Mouse (Mus musculus) spleen, postnatal 14 days (tissue): ENCODE measurements around the gene Gm17087.

Source experiments
- DNase-seq, 2 experiments: peaks; one replicate each; pipeline ENCODE4 v3.0.0; 2021 to 2022; ENCODE audit warnings: low spot score in 2 of 2

The Gm17087 gene

DNA sequence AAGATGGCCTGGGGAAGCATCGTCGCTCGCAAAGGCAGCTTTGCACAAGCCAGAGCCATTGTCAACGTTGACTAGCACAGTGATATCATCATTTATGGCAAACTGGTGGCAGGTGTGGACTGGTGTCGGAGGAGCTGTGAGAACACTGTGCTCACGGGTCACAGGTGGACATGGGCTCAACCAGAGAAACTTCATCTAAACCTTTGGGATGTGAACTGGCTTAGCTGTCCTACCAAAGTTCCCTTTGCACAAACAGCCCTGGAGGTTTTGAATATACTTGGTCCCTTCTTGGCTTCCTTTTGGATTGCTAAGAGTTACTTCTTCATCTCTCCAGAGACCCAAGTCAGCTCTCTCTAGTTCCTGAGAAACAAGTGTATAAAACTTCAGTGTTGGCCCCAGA, at the start of gene Gm17087:
Gene Gm17087 (minus strand): TSS at position 101 of the 400 bp plus-strand sequence.
- DNase-seq: no peak

DNA sequence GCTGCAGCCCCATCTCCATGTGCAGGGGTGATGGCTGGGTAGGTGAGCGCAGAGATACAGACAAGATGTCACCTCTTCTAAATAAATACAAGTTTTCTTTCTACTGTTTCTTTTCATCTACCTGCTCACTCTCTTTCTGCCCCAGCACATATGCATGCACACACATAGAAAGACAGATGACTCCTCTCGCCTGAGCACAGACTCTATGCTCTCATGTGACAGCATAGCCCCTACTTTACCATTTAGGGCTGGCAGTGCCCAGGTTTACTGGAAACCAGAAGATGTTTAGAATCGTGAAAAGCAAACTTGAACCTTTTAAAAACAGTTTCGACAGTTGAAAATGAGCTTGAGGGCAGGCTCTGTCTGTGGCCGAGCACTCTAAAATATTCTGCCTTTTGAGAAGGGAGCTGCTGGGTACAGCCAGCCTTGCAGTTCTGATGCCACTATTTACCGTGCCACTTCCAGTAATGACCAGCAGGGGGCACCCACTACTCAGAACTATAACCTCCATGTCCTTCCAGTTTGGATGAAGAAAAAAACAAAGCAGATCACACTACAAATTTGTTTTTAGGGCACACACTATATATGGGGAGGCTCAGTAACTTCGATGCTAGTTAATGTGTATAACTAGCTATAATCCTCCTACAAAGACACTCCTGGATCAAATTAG, 47.3 kb upstream of the Gm17087 start:
- peak; percentile 21 to 44 for DNase-seq

DNA sequence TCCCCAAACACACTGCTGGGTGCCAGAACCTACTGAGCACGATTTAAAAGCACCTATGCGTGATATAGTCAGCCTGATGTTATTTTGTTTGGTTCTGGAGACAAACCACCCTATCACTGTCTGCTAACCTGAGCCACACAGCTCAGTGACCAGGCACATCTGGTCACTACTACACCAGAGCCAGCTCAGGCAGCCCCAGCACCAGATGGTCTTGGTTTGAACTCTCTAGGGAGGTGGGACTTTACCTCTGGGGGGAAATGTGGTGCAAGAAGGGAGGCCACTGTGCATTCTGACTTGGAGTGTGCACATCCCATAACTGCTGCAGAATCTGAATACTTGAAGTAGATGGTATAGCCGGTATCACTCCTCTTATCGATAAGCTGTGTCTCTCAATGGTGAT, 45.2 kb upstream of the Gm17087 start:
- no peak for DNase-seq

DNA sequence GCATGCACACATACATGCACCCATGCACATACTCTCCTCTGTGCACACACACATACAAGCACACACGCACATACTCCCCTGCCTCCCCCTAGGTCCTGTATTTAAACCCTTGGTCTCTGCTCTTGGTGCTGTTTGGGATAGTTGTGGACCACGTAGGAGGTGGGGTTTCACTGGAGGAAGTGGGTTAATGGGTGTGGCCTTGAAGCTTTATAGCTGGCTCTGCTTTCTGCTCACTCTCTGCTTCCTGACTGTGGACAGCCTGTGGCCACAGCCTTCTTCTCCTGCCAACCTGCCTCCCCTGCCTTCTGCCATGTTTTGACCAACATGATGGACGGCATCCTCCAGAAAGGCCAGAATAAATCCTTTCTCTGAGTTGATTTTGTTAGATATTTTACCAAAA, 39.9 kb upstream of the Gm17087 start:
- no peak for DNase-seq

DNA sequence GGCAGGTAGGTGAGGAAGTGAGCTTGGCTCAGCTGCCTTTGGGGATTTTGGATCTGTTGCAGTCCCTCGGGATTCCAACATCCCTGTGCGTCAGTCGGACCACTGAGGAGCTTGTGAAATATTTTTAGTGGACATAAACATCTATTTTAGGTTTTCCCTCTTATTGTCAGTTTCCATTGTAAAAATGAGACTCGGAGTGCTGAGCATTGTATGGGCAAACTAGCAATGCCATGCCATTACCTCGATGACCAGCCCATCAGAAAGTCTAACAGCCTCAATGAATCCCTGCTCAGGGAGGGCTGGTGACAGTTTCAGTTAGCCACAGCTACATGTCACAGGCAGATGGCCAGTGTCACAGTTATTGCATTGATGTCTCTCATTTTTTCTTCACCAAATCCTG, 39.2 kb upstream of the Gm17087 start:
- no peak for DNase-seq

DNA sequence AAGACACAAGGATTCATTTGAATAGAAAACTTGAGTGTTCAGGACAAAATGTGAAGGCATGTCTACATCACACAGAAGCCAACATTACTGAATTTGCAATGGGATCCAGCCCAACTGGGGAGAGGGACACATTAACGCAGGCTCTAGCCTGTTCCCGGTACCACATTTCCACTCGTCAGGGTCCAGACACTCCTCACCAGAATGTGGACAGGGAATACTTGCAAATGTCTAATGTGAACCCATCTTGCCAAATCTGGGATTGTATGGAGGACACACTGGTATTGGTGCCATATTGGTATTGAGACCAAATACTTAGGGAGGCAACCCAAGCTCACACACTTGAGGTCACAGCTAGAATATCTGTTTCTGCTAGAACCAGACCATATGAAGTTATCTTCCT, 36.2 kb upstream of the Gm17087 start:
- DNase-seq: no peak

DNA sequence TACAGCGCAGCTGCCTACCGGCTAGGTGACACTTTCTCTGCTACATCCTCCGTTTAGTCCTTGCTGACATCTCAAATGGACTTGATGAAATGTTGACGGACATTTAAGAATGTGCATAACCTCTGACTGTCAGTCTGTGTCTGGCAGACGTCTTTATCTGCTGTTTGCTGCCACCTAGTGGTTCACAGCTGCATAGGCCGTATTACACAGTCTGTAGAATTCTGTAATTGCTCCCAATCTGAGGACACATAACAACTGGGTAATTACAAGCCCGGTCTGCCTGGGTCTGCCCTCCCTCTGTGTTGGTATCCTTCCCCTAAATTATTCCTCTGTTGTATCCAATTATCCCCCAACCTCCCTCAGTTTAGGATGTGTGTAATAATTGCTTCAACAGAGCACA, 31.0 kb upstream of the Gm17087 start:
- DNase-seq: peak in 1 of 2 experiments; percentile 19

DNA sequence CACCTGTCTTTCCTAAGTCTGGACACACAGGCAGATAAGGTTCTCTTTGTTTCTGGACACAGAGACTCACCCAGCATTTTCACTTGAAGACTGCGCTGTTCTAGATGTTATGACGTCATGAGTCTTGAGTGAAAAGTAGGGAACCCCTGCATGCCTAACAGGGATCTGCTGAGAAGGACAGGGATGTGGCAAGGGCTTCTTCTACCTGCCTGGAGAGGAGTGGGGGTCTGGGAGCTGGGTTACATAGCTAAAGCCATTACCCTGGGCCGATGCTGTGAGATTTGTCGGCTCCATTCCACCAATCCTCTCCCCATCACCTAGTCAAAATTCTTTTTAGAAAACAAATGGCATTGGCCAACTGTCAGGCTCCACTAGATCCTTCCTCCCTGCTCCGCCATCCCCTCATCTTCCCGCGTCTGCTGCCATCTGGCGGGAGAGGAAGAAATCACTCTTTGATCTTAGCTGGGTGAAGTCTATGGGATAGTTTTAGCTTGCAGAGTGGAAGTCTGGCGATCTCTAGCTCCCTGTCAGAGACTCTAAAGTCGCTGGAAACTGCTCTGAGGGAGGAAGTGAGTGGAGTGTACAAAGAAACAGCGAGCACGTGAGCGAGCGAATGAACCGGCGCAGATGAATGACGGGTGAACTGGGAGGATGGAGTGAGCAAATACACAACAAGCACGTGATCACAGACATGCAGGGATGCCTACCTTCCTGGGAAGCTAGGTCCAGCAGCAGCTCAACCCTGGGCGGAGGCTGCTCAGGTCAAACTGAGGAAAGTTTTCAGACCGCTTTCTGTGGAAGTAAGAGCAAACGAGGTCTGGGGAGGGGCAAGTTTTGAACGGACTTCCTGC, 25.9 kb upstream of the Gm17087 start:
- peak in 1 of 2 experiments; percentile 26 for DNase-seq

DNA sequence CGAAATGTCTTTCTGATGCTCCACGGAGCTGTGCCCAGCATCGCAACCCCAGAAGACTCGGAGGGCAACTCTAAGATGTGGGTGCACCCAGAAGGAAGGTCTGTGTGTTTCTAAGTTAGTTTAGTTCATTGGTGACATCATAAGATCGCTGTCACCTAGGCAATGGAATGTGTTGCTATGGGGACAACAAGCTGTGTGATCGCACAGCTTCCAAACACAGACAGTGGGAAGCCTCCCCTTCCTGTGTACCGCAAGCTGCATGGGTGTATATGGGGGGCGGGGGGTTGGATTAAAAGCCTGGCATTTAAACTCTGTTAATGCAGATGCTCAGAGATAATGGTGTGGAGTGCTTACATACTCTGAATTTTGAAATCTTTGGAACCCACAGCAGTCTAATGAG, 14.8 kb upstream of the Gm17087 start:
- no peak for DNase-seq

DNA sequence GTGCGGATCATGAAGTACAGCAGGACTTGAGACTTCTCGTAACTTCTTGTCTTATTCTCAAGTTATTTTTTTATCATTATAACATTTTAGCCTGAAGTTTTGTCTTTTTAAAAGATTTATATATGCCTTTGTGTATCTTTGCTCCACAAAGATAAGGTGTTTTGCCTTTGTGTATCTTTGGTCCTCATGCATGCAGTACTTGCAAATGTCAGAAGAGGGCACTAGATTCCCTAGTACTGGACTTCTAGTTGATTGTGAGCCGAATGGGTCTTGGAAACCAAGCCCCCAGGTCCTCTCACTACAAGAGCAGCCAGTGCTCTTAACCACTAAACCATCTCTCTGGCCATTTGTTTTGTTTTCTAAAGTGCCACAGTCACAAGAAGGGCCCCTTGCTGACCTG, 13.6 kb upstream of the Gm17087 start:
- DNase-seq: no peak

DNA sequence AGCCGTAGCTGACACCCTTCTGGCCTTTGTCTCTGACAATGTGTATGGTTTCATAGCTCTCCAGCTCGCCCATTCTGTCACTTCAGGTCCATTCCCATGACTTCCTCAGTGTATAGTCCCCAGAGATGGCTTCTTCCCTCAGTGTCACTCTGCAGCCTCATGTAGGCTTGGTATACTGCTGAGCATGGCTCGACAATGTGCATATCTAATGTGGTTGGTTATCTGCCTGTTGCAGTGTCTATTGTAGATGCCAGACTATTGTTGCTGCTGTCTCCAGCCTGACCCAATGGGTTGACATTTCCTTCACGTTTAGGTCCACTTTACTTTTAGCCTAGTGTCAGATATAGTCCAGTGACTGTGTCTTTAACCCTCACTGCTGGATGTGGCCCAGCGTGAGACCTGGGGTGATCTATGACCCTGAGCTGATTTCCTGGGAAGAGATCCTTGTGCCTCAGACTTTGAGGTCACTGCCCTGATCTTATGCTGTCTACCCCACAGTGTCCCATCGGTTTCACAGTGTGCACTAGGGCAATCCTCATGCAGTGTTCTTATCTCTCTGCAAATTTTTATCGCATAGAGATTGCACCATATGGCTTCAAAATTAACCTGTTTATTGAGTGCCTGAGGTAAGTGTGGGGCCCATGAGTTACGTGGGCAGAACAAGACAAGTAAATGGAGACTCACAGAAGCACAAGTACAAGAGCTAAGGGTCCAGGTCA, 7.0 kb upstream of the Gm17087 start:
- no peak for DNase-seq

DNA sequence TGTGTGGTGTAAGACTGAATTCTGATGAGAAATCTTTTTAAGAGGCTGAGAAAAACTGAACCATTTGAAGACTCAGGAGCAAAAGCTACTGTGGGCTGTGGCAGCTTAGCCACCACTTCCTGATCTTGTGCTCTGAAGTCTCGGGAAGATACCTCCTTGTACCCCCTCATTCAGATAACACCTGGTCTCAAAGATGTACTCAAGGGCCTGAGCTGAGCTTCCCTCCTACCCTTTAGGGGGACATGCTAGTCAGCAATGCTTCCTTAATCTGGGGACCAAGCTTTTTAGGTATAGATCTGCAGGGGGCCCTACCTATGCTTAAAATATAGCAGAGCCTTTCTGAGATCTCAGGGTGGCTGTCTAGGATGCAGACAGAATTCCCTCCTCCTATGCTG, 3.9 kb downstream of the Gm17087 start:
- DNase-seq: no peak

DNA sequence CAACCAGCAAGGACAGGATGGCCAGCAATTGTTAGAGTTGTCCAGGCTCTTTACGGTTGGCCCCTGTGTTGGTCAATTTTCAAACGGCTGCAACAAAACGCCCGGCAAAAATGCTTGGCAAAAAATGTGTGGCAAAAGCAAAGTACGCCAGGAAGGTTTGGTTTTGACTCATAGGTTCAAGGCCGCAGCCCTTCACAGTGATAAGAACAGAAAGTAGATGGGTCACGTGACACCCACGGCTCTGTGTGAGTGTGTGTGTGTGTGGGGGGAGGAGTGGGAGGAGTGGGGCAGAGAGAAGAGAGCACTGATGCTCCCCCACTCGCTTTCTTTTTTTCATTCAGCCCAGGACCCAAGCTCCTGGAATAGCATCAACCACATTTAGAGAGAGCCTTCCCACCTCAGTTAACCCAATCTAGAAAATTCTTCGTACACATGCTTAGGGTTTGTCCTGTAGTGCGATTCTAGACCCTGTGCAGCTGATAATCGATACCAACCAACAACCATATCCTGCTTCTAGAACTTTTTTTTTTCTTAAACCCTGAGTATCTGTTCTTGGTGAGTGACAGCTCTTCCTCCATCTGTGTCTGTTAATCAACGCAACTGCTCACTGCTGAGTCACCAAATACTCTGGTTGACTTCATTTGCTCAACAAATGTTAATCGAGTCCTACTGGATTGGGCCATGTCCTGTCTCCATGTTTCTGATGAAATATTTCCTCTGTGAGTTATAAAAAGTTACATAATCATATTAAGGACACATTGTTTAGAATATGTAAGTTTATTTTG, 4.5 kb downstream of the Gm17087 start:
- no peak for DNase-seq

DNA sequence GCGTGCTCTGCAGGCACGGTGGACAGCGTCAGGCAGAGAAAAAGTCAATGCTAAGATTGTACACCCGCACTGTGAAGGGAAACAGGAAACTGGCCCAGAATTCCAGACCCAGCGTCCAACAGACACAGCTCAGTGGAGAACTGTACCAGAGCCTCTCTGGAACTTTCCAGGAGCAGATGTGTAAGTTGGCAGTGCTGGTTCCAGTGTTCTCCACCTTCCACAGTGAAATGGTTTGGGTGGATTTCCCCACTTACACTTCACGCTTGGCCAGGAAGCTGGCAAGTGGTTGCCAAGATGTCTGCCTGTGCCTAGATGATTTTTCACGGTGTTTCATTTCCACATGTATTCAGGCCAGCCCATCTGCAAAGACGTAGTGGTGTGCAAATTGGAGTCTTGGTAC, 8.8 kb downstream of the Gm17087 start:
- DNase-seq: no peak

DNA sequence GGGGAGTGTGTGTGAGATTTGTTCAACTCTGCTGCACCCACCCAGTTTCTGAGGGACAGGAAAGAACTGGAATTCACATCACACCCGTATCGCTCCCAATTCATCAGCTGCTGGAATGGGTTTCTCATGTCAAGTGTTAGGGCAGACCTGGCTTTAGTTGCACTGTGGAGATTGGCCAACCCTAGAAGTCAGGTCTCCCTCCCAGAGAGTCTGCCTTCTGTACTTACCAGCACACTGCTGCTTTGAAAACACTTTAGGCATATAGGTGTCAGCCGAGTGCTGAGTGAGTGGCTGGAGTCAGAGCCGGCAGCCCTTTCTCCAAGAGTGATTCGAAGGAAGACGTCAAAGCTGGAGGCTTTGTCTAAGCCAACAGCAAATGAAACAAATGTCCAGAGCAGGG, 10.5 kb downstream of the Gm17087 start:
- DNase-seq: no peak

DNA sequence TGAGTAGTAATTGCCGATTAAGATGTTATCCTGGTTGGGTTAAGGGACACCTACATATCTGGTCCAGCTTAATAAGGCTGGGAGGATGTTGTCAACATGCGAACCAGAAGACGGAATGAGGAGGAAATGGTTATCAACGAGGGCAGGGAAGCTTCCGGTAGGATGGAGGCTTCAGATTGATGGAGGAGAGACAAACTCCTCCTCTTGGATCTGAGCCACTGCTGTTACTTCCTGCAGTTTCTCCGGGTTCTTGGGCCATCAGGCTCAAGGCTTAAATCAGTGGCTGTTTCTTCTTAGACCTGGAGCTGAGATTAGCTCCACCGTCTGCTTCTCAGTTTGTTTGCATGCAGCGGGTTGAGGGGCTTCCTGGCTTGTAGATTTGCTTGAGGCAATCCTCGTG, 11.0 kb downstream of the Gm17087 start:
- no peak for DNase-seq

DNA sequence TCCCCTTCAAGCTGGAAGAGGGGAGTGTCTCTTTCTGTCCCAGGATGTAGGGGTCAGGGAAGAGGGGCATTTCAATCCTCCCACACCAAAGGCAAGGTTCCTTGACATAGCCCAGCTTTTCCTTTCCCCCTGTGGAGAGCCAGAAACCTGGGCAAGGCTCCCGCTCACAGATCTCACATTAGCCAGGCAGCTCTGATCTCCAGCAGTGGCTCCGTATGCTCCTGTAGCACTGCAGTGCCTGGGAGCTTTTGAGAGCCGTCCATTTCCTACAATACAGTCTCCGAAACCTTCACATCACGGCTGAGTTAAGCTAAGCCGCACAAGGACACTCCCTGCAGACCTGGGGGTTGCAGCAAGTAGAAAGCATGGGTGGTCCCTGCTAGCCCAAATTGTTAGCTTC, 12.5 kb downstream of the Gm17087 start:
- DNase-seq: no peak

DNA sequence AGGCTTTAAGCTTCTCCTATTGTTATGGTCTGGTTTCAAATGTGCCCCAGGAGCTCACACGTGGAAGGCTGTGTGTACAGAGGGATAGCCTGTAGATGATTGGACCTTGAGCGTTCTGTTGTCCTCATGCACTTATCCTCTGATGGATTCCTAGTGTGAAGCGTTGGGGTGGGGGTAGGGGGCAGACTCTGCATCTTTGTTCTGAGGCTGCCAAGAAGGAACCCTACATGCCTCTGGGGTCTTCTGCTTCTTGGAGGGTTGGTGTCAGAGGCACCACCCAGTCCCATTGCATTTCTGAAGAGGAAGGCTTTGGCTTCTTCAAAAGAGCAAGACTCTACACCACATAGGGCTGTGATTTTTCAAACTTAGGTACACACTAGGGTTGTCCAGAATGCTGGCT, 13.1 kb downstream of the Gm17087 start:
- no peak for DNase-seq

DNA sequence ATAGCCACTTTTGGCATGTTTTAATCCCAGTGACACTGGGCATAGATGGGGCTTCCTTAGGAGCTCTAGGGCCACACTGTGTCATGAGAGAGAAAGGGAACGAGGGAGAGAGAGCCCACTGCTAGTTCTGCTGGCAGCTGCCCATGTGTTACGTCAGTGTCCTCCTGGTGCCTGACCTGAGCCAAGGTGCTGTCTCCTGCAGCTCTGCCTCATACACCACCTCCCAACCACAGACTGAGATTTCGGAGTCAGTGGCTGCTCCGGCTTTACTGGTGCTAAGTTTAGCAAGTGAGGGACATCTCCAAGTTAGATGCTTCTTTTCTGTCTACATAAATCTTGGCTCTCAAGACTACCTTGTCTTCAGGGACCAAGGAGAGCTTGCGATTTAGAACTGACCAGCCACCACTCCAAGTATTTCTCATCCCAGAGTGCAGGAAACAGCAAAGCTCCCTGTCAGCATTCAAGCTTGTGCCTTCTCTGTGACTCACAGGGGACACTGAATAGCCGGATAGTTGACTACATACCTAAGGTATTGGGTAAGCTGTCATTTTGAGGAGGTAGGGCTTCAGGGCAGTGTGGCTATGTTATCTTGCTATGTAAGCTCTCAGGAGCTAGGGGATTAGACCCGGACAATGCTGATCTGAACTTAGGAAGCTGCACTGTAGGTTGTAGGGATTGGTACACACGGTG, 14.3 kb downstream of the Gm17087 start:
- DNase-seq: no peak

DNA sequence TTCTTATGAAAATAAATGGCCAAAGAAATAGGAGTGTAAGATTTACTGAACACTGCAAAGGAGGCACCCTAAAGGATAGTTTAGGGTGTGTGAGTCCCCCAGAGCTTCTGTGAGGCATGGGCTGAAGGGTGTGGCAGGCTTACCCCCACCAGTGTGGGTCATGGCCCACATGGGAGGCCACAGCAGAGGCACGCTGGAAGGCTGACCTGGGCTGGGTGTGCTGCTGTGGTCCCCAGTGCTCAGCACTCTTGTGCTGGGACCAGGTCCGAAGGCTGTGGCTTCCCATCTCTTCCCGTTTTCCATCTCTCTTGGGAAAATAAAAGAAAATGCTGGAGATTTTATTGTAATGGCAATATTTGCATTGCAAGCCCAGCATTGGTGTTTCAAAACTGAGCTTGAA, 15.1 kb downstream of the Gm17087 start:
- DNase-seq: no peak

DNA sequence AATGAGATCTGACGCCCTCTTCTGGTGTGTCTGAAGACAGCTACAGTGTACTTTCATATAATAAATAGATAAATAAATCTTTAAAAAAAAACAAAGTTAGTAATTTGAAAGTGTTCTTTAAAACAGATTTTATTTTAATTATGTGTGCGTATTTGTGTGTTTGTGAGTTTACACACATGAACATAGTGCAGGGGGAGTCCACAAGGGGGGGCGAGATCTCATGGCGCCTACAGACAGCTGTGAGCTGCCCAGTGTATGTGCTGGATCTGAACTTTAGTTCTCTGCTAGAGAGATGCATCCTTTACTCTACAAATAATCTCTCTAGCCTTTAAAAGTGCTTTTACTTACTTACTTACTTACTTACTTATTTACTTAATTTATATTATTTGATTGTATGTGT, 18.0 kb downstream of the Gm17087 start:
- DNase-seq: no peak
